Mouse (Mus musculus): ENCODE measurements around the gene Vipr2. TPM values are rescaled to one million over a fixed set of nuclear protein-coding genes. Genes with fewer than 3 reads are reported as not detected.

The Vipr2 gene
- 1 to 10 TPM in 1 of 2 experiments, under 1 TPM in 1; 0.99 to 2.7 TPM for total RNA-seq (2021)
- 1.2 and 1.8 TPM in 2 replicates for polyA plus RNA-seq (2012; rRNA removed)
- long read RNA-seq = 0 reads

DNA sequence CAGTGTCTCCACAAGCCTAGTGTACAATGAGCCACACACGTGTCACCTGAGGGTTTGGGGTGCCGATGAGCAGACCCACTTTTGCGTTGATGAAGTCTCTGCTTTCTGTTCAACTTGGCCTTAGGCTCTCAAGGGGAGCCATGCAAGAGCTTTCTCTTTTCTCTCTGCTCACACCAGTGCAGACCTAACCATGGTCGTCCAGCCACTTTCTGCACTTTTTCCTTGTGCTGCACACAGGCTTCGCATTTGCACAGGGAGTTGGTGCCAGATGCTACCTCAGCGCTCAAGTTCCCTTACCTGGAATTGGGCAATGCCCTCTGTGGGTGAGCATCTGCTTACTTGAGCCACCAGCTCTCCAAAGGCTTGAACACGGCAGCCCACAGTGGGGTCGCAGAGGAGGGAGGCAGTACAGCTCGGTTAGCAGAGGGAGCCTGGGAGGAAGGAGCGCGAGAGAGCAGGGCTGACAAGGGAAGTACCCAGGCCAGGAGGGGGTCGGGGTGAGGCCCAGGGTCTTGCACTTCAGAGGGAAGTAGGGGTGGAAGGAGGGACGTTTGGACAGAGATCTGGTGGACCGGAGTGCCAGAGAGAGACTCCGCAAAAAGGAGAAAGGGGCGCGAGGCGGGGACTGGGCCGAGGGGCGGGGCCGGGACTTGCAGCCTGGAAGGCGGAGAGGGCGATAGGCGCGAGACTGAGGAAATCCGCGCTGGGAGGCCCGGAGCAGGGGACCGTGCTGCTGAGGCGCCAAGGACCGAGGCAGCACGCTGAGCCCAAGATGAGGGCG lies at the start of gene Vipr2:
TSS of gene Vipr2 (plus strand) at position 653 of the 781 bp plus-strand sequence.
- intact Hi-C loops (cut with DNase I) = no loop called here
- TF ChIP-seq CTCF (IDR thresholded peaks at IDR 0.05) (no peak), EP300 (IDR thresholded peaks at IDR 0.05; ENCODE audit: insufficient read depth, low read depth, low read length) (no peak), POLR2A (IDR thresholded peaks at IDR 0.05; ENCODE audit: insufficient read depth, low read depth, low read length) (no peak)
- Histone ChIP-seq H3K9ac (ENCODE audit: low read depth, low read length) (peak within 1 kb of the TSS; percentile 69), H3K4me3 (peak within 1 kb of the TSS; percentile 60), H3K79me2 (replicated peaks; ENCODE audit: control insufficient read depth, insufficient read depth, low read length) (no peaks in the 10 kb centered on the region), H3K36me3 (ENCODE audit: control insufficient read depth, insufficient read depth, low read length) (no peaks in the 10 kb centered on the region), H3K4me1 (ENCODE audit: control insufficient read depth, insufficient read depth, low read length) (peaks cover 1% of the 10 kb centered on the region; the same call in 1 of the 2 replicates), H3K27me3 (ENCODE audit: control insufficient read depth, insufficient read depth, low read length) (peaks cover 5% of the 10 kb centered on the region; the same call in 1 of the 2 replicates), H3K27ac (no peak within 1 kb of the TSS)
- DNase-seq = peak; percentile 60 to 76
- 7% methylated on average over 32 of the region's 33 CpGs for WGBS

DNA sequence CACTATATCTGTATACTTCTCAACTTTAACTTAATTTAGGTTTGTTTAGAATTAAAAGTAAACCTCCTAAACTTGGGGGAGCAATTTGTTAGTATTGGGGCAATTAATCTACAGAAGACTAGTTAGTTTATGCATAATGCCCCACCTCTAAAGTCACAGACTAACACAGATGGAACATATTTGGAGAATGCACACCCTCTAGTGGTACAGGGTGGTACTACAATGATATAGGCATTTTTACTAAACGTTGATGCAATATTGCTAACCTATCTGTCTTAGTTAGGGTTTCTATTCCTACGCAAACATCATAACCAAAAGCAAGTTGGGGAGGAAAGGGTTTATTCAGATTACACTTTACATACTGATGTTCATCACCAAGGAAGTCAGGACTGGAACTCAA lies 49.4 kb upstream of the Vipr2 start:
- TF ChIP-seq EP300 (IDR thresholded peaks at IDR 0.05; ENCODE audit: insufficient read depth, low read depth, low read length) (no peak), CTCF (IDR thresholded peaks at IDR 0.05) (peak; percentile 79)
- Histone ChIP-seq H3K4me1 (ENCODE audit: control insufficient read depth, insufficient read depth, low read length) (no peaks in the 10 kb centered on the region), H3K36me3 (ENCODE audit: control insufficient read depth, insufficient read depth, low read length) (no peaks in the 10 kb centered on the region), H3K27me3 (ENCODE audit: control insufficient read depth, insufficient read depth, low read length) (no peaks in the 10 kb centered on the region), H3K79me2 (replicated peaks; ENCODE audit: control insufficient read depth, insufficient read depth, low read length) (no peaks in the 10 kb centered on the region), H3K27ac (no peak overlapping the region), H3K4me3 (no peak overlapping the region), H3K9ac (ENCODE audit: low read depth, low read length) (no peak overlapping the region)
- no peak for DNase-seq
- 45% methylated on average over 2 of the region's 2 CpGs for WGBS
- intact Hi-C loops (cut with DNase I) = no loop called here

DNA sequence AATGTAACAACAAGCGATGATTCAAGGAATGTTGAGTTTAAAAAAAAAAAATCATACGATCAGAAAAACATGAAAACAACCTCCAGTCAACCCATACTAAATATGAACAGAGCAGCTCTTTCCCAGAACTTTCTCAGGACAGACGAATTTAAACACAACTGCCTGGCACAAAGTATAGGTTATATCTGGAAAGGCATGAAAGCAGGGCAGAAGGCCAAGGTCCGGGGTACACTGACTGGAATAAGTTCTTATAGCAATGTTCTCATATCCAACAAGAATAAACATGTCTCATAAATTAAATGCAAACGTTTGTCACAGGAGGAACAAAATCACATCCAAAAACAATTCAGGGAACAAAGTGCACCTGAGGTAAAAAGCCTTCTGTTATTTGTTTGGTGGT lies 42.2 kb upstream of the Vipr2 start:
- H3K36me3 ChIP-seq (ENCODE audit: control insufficient read depth, insufficient read depth, low read length) = no peaks in the 10 kb centered on the region; the same call in 1 of the 2 replicates
- intact Hi-C loops (cut with DNase I) = no loop called here
- H3K27ac ChIP-seq = no peak overlapping the region
- H3K27me3 ChIP-seq (ENCODE audit: control insufficient read depth, insufficient read depth, low read length) = no peaks in the 10 kb centered on the region
- WGBS = 49% methylated on average over 5 of the region's 5 CpGs
- H3K4me3 ChIP-seq = no peak overlapping the region
- H3K79me2 ChIP-seq (replicated peaks; ENCODE audit: control insufficient read depth, insufficient read depth, low read length) = no peaks in the 10 kb centered on the region
- H3K9ac ChIP-seq (ENCODE audit: low read depth, low read length) = no peak overlapping the region
- TF ChIP-seq CTCF (IDR thresholded peaks at IDR 0.05) (no peak), POLR2A (IDR thresholded peaks at IDR 0.05; ENCODE audit: insufficient read depth, low read depth, low read length) (no peak), EP300 (IDR thresholded peaks at IDR 0.05; ENCODE audit: insufficient read depth, low read depth, low read length) (no peak)
- no peaks in the 10 kb centered on the region; the same call in 1 of the 2 replicates for H3K4me1 ChIP-seq (ENCODE audit: control insufficient read depth, insufficient read depth, low read length)
- peak in 1 of 2 experiments; percentile 28 for DNase-seq

DNA sequence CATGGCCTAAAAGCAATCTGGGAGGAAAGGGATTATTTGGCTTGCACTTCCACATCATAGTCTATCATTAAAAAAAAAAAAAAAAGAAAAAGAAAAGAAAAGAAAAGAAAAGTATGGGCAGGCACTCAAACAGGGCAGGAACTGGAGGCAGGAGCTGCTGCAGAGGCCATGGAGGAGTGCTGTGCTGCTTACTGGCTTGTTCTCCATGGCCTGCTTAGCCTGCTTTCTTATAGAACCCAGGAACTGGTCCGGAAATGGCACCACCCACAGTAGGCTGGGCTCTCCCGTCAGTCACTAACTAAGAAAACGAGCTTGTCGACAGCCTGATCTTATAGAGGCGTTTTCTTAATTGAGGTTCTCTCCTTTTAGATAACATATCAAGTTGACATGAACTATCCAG lies 32.7 kb upstream of the Vipr2 start:
- H3K9ac ChIP-seq (ENCODE audit: low read depth, low read length) = no peak overlapping the region
- intact Hi-C loops (cut with DNase I) = loop anchor here (5.0 to 10.0 kb wide), 3 partner anchors 220 to 363 kb away; partner anchors contain the start of genes Esyt2, Ncapg2 and Wdr60
- WGBS = 68% methylated on average over 5 of the region's 5 CpGs
- TF ChIP-seq CTCF (IDR thresholded peaks at IDR 0.05) = no peak
- no peak for DNase-seq
- H3K27ac ChIP-seq = no peak overlapping the region
- no peaks in the 10 kb centered on the region for H3K27me3 ChIP-seq (ENCODE audit: control insufficient read depth, insufficient read depth, low read length)
- H3K4me1 ChIP-seq (ENCODE audit: control insufficient read depth, insufficient read depth, low read length) = peaks cover 4% of the 10 kb centered on the region
- no peak overlapping the region for H3K4me3 ChIP-seq
- no peaks in the 10 kb centered on the region for H3K79me2 ChIP-seq (replicated peaks; ENCODE audit: control insufficient read depth, insufficient read depth, low read length)
- H3K36me3 ChIP-seq (ENCODE audit: control insufficient read depth, insufficient read depth, low read length) = no peaks in the 10 kb centered on the region

DNA sequence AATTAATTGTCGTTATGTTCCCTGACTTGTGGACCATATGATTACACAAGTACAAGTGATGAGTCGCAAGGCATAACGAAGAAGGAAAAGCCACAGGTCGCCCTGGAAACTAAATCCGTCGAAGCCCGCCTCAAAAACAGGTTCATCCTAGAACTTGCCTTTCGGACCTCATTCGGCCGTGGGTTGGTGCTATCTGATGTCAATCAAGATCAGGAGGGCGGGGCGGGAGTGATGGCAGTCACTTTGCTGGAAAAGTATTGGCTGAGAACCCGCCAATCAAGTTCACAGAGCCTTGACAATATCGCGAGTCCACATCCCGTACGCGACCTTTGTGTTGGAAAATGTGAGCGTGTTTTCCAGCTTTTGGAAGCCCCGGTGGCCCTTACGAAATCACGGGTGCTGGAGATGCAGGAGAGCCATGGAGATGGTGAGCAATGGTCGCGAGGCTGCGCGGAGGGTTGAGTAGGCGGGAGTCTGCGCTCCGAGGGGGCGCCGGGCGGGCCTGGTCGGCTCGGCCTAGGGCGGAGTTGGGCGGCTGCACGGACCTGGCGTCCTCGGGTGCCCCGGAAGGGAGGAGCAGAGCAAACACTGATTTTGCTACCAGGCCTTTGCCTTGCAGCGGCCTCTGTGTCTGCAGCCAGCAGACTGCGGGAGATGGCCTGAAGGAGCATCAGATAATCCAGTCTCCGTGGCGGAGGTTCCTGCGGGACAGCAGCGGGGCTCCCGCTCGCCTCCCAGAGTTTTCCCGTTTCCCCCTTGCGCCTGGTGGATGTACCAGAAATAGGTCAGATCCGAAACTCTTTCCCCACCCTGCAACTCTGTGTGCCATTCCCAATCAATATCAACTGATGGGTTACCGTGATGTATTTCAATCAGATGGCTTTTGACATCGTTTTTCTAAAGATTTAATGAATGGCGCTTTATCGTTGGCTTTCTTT lies 29.8 kb upstream of the Vipr2 start, which contains the start of gene Zfp386:
TSS of gene Zfp386 (plus strand) at position 285 of the 938 bp plus-strand sequence.
- peak; percentile 98 for DNase-seq
- intact Hi-C loops (cut with DNase I) = loop anchor here (2.0 to 10.0 kb wide), 4 partner anchors 155 to 360 kb away; partner anchors contain the start of genes Esyt2, Ncapg2 and Wdr60
- peak; percentile 37 for TF ChIP-seq CTCF (IDR thresholded peaks at IDR 0.05)
- TF ChIP-seq POLR2A (IDR thresholded peaks at IDR 0.05; ENCODE audit: insufficient read depth, low read depth, low read length) = peak; percentile 63
- 0 out of 2 replicates have a peak, but pooled peaks have one; percentile 19 for TF ChIP-seq EP300 (IDR thresholded peaks at IDR 0.05; ENCODE audit: insufficient read depth, low read depth, low read length)
- WGBS = under 1% methylated on average over 55 of the region's 55 CpGs
- peak within 1 kb of the TSS; percentile 98 for H3K27ac ChIP-seq
- H3K79me2 ChIP-seq (replicated peaks; ENCODE audit: control insufficient read depth, insufficient read depth, low read length) = no peaks in the 10 kb centered on the region
- H3K36me3 ChIP-seq (ENCODE audit: control insufficient read depth, insufficient read depth, low read length) = peaks cover 3% of the 10 kb centered on the region; the same call in 1 of the 2 replicates
- peaks cover 4% of the 10 kb centered on the region for H3K4me1 ChIP-seq (ENCODE audit: control insufficient read depth, insufficient read depth, low read length)
- peak within 1 kb of the TSS; percentile 95 for H3K4me3 ChIP-seq
- H3K9ac ChIP-seq (ENCODE audit: low read depth, low read length) = peak within 1 kb of the TSS; percentile 85
- no peaks in the 10 kb centered on the region for H3K27me3 ChIP-seq (ENCODE audit: control insufficient read depth, insufficient read depth, low read length)

Data from heart, adult 2 months (tissue).